Mouse (Mus musculus) lung, adult 2 months (tissue): Measurements from ENCODE around the gene Irak1bp1.

Experiments used
- CTCF ChIP-seq: fragments of 200-500 bp; IDR thresholded peaks from 2 replicates; pipeline ENCODE4 v1.5.1; 2011; ENCODE audit warnings: mild to moderate bottlenecking, low read length, control low read depth; ENCODE audit not compliant: insufficient read depth
- POLR2A ChIP-seq: fragments of 200-500 bp; IDR thresholded peaks from 2 replicates; pipeline ENCODE4 v1.6.1; 2011; ENCODE audit warnings: low read depth, mild to moderate bottlenecking, control low read depth, low read length, borderline replicate concordance; ENCODE audit errors: extremely low read depth

DNA sequence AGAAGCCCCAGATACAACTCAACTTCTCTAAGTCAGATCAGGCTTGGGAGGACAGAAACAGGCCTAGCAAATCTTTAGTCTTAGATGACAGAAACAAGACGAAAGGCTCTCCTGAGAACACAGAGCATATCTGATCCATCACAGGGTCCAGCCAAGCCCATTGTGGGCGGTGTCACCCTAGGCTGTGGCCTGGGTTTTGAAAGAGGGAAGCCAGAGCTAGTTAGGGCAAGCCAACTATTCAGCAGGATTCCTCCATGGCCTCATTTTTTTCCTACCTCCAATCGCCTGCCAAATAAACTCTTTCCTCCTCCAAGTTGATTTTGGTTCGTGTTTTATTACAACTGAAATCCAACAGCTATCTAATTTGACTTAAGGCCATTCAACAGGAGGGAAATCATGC lies 32.0 kb downstream of the Irak1bp1 start:
- no peak for TF ChIP-seq POLR2A
- no peak for TF ChIP-seq CTCF
